16 mouse cellular contexts compared by ENCODE assay signal in genomic region chr15:8867160-8867891, GRCm38 (mm10).
DNase-seq lines count a peak whose midpoint lies in the region; ATAC-seq and TF ChIP-seq lines count a peak whose summit lies in the region.
"Had no signal": no experiment of that assay in that cellular context is flagged by ENCODE, and none has a peak within 500 bp of the region (broad histone marks: within the 10 kb centered on the region; RNA-seq: fewer than 3 reads in every experiment).

No protein-coding gene starts in this region.

- no peak for TF ChIP-seq POLR2A in lung, adult 2 months (IDR thresholded peaks at IDR 0.05; ENCODE audit: borderline replicate concordance, extremely low read depth, low read depth, low read length)

- WGBS in lung, embryonic 16.5 days, result 24% methylated on average over 7 of the region's 7 CpGs
- WGBS in lung, adult 2 months, result 25% methylated on average over 7 of the region's 7 CpGs
- whole genome bisulfite sequencing in hindbrain, embryonic 12.5 days, result 47% methylated on average over 7 of the region's 7 CpGs
- 15% methylated on average over 7 of the region's 7 CpGs for WGBS in midbrain, embryonic 15.5 days
- WGBS in kidney, embryonic 14.5 days, result 68% methylated on average over 7 of the region's 7 CpGs
- 59% methylated on average over 7 of the region's 7 CpGs for WGBS in heart, embryonic 12.5 days

- peak; percentile 4 for DNase-seq in embryo, embryonic 10.5 days (ENCODE audit: low spot score)
- DNase-seq in embryo, embryonic 11 days, result no peak
- no peak for DNase-seq in lung, adult 2 months
- DNase-seq: adrenal gland, postnatal 10 days; gastrocnemius, postnatal 10 days; kidney, postnatal 14 days; liver had no signal

- TF ChIP-seq CTCF in lung, adult 2 months (IDR thresholded peaks at IDR 0.05; ENCODE audit: insufficient read depth, low read length), result no peak

- H3K4me1 ChIP-seq in lung, embryonic 16.5 days (replicated peaks; ENCODE audit: control insufficient read depth, insufficient read depth, low read length), result peaks cover 7% of the 10 kb centered on the region
- no peaks in the 10 kb centered on the region for H3K4me1 ChIP-seq in lung, adult 2 months (ENCODE audit: control insufficient read depth, insufficient read depth, low read length)
- peaks cover 9% of the 10 kb centered on the region; the same call in 1 of the 2 replicates for H3K4me1 ChIP-seq in hindbrain, embryonic 12.5 days
- H3K4me1 ChIP-seq in midbrain, embryonic 15.5 days, result no peaks in the 10 kb centered on the region
- H3K4me1 ChIP-seq in kidney, embryonic 14.5 days (ENCODE audit: control insufficient read depth, insufficient read depth, low read length), result no peaks in the 10 kb centered on the region
- H3K4me1 ChIP-seq in heart, embryonic 12.5 days (replicated peaks), result no peaks in the 10 kb centered on the region

- no peaks in the 10 kb centered on the region for H3K9me3 ChIP-seq in lung, embryonic 16.5 days (ENCODE audit: control insufficient read depth, low read length)
- H3K9me3 ChIP-seq in hindbrain, embryonic 12.5 days (replicated peaks), result peaks cover 8% of the 10 kb centered on the region; the same call in 1 of the 2 replicates
- no peaks in the 10 kb centered on the region for H3K9me3 ChIP-seq in midbrain, embryonic 15.5 days
- H3K9me3 ChIP-seq in kidney, embryonic 14.5 days (ENCODE audit: control insufficient read depth, low read length), result no peaks in the 10 kb centered on the region
- H3K9me3 ChIP-seq in heart, embryonic 12.5 days (replicated peaks), result 0 out of 2 replicates have a peak, but pooled peaks cover 5% of the 10 kb centered on the region

- H3K36me3 ChIP-seq in lung, embryonic 16.5 days (ENCODE audit: control insufficient read depth, insufficient read depth, low read length), result no peaks in the 10 kb centered on the region
- no peaks in the 10 kb centered on the region for H3K36me3 ChIP-seq in hindbrain, embryonic 12.5 days
- no peaks in the 10 kb centered on the region for H3K36me3 ChIP-seq in midbrain, embryonic 15.5 days (replicated peaks)
- no peaks in the 10 kb centered on the region for H3K36me3 ChIP-seq in kidney, embryonic 14.5 days (ENCODE audit: control insufficient read depth, insufficient read depth, low read length)
- H3K36me3 ChIP-seq in heart, embryonic 12.5 days, result no peaks in the 10 kb centered on the region

- H3K4me3 ChIP-seq in lung, embryonic 16.5 days (ENCODE audit: low read length), result no peak overlapping the region
- no peak overlapping the region for H3K4me3 ChIP-seq in lung, adult 2 months (replicated peaks; ENCODE audit: extremely low read depth, low read depth, low read length)
- no peak overlapping the region for H3K4me3 ChIP-seq in hindbrain, embryonic 12.5 days
- H3K4me3 ChIP-seq in midbrain, embryonic 15.5 days, result no peak overlapping the region
- no peak overlapping the region for H3K4me3 ChIP-seq in kidney, embryonic 14.5 days (ENCODE audit: low read length)
- no peak overlapping the region for H3K4me3 ChIP-seq in heart, embryonic 12.5 days
- H3K4me3 ChIP-seq: erythroblast, embryonic 14.5 days; myocyte had no signal

- no peak overlapping the region for H3K9ac ChIP-seq in lung, embryonic 16.5 days (ENCODE audit: low read length)
- H3K9ac ChIP-seq in hindbrain, embryonic 12.5 days, result no peak overlapping the region
- H3K9ac ChIP-seq in midbrain, embryonic 15.5 days, result no peak overlapping the region
- H3K9ac ChIP-seq in kidney, embryonic 14.5 days (ENCODE audit: low read depth, low read length), result no peak overlapping the region
- no peak overlapping the region for H3K9ac ChIP-seq in heart, embryonic 12.5 days

- H3K27me3 ChIP-seq in lung, embryonic 16.5 days (ENCODE audit: control insufficient read depth, insufficient read depth, low read depth, low read length), result no peaks in the 10 kb centered on the region
- H3K27me3 ChIP-seq in hindbrain, embryonic 12.5 days, result no peaks in the 10 kb centered on the region
- H3K27me3 ChIP-seq in midbrain, embryonic 15.5 days (replicated peaks), result no peaks in the 10 kb centered on the region
- H3K27me3 ChIP-seq in kidney, embryonic 14.5 days (ENCODE audit: control insufficient read depth, insufficient read depth, low read length), result no peaks in the 10 kb centered on the region
- H3K27me3 ChIP-seq in heart, embryonic 12.5 days (replicated peaks), result no peaks in the 10 kb centered on the region

- 0 out of 2 replicates have a peak overlapping the region, but pooled peaks have one; percentile 27 for H3K27ac ChIP-seq in lung, embryonic 16.5 days (ENCODE audit: low read length)
- H3K27ac ChIP-seq in hindbrain, embryonic 12.5 days, result no peak overlapping the region
- H3K27ac ChIP-seq in midbrain, embryonic 15.5 days, result no peak overlapping the region
- H3K27ac ChIP-seq in kidney, embryonic 14.5 days (ENCODE audit: low read depth, low read length), result no peak overlapping the region
- no peak overlapping the region for H3K27ac ChIP-seq in heart, embryonic 12.5 days (ENCODE audit: poor library complexity, severe bottlenecking)
- H3K27ac ChIP-seq: macrophage had no signal

- no peak overlapping the region for H3K4me2 ChIP-seq in lung, embryonic 16.5 days (ENCODE audit: low read depth, low read length)
- H3K4me2 ChIP-seq in hindbrain, embryonic 12.5 days (replicated peaks), result no peak overlapping the region
- H3K4me2 ChIP-seq in midbrain, embryonic 15.5 days, result no peak overlapping the region
- H3K4me2 ChIP-seq in kidney, embryonic 14.5 days (replicated peaks; ENCODE audit: low read depth, low read length), result no peak overlapping the region
- no peak overlapping the region for H3K4me2 ChIP-seq in heart, embryonic 12.5 days

- ATAC-seq in lung, embryonic 16.5 days (ENCODE audit: low read depth), result peak; percentile 60; the same call in 1 of the 2 replicates
- peak; percentile 55; the same call in 1 of the 2 replicates for ATAC-seq in hindbrain, embryonic 12.5 days (ENCODE audit: low FRiP score)
- peak; percentile 87 for ATAC-seq in midbrain, embryonic 15.5 days (replicated peaks)
- ATAC-seq in kidney, embryonic 14.5 days (ENCODE audit: low FRiP score, low TSS enrichment), result no peak
- ATAC-seq in heart, embryonic 12.5 days (ENCODE audit: insufficient number of reproducible peaks, low FRiP score), result no peak
- ATAC-seq: inflammation-experienced regulatory T-cells, adult 6 months had no signal

Comparison
In these comparisons a context has a peak if more than half of its experiments do, and no peak if none do; other contexts are left out.
1. ATAC-seq: peak in lung, embryonic 16.5 days (single experiment), hindbrain, embryonic 12.5 days (single experiment) and midbrain, embryonic 15.5 days (single experiment); none in kidney, embryonic 14.5 days (single experiment) and heart, embryonic 12.5 days (single experiment).